Mouse (Mus musculus) cerebellum, postnatal 4 days (tissue): ENCODE measurements around the gene Cd244a.

Source experiments
- DNase-seq, 2 experiments: peaks; one replicate each; pipeline ENCODE4 v3.0.0; 2022; ENCODE audit warnings: low spot score in 2 of 2, mixed read lengths in 1 of 2

The Cd244a gene

DNA sequence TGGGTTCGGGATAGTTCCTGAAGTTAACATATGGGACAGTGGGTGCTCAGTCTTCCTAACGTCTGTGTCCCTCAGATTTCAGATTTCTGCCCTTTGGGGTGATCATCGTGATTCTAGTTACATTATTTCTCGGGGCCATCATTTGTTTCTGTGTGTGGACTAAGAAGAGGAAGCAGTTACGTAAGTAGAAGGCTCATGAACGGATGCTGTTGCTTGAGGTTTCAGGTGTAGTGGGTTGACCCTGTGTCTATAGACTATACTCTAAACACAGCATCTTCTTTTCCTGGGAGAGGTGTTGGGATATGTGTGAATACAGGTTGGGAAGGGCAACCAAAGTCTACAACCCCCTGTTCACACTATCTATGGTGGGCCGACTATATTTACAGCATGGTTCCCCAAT, 18.2 kb downstream of the Cd244a start:
- DNase-seq, result no peak

DNA sequence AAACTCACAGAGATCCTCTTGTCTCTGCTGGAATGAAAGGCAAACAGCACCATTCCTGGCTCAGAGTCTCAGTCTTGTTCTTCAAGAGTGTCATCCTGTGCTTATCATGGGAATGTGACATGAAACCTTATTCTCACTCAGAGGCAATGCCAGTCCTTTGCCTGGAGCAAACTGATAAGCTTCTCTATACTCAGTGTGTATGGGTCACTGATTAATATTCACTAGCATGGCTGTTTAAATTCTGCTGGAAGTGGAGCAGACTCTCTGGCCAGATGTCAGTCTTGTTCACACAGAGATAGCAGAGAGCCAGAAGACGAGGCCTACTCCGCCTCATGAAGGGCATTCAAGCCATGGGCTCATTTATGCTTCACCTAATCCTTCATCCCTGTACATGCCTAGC, 25.6 kb downstream of the Cd244a start:
- DNase-seq, result no peak

DNA sequence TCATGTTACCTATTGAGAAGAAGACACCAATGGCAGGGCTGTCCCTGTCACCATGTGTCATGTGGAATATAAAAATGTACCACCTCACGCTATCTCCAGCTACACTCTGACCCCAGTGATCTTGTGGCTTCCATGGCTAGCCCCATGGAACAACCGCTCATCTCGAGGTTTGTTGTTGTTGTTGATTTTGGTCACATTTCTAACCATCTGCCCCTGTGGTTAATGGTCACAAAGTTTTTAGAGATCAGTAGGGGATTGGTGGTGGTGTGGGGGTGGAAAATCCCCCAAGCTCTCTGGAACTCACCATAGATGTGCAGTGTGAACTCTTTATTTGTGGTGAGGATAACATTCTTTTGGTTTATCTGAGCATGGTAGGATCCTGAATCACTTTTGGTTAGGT, 45.7 kb downstream of the Cd244a start:
- no peak for DNase-seq

DNA sequence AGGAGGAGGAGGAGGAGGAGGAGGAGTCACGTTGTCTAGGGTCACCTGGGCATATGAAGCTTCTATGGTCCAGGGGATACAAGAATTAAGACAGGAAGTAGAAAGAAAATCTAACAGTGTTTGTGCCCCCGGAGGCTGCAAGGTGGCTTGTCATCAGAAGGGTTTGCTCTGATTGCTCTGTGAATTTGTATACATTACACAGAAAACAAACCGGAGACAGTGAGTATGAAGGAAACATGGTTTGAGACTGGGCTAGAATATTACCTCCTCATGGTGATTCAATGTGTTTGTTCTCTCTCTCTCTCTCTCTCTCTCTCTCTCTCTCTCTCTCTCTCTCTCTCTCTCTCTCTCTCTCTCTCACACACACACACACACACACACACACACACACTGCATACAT, 47.7 kb downstream of the Cd244a start:
- no peak for DNase-seq

DNA sequence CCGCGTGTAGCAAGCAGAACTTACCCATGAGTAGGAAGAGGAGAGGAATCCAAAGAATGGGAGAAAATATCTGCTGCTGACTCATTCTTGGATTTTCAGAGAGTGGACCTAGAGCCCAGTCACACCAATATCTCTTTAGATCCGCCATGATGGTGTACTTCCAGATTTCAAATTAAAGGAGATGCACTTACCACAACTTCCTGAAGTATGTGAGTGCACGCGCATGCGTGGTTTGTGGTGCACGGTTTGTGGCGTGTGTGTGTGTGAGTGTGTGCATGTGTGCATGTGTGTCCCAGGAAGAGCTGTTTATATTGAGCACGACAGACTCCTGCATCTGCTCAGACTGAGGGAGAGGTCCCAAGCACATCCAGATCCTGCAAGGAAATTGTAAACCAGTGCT, 48.2 kb downstream of the Cd244a start, which contains the start of gene Ly9:
Gene Ly9, minus strand, starts transcription at position 235 of the 400 bp plus-strand sequence.
- DNase-seq, result no peak

DNA sequence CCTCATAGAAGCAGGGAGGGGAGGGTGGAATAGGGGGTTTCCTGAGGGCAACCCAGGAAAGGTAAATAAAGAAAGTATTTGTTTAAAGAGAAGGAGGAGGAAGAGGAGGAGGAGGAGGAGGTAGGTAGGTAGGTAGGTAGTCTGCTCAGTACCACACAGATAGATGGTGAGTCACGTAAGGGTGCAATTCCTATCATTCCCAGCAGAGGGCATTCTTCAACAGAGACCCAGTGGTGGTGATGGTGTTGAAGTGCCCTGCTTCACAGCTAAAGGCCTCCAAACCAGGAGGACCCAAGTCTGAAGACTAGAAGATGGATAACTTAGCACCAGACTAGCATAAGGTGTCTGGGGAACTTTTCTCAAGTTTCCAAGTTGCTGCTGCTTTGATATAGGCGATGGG, 51.0 kb downstream of the Cd244a start:
- no peak for DNase-seq

DNA sequence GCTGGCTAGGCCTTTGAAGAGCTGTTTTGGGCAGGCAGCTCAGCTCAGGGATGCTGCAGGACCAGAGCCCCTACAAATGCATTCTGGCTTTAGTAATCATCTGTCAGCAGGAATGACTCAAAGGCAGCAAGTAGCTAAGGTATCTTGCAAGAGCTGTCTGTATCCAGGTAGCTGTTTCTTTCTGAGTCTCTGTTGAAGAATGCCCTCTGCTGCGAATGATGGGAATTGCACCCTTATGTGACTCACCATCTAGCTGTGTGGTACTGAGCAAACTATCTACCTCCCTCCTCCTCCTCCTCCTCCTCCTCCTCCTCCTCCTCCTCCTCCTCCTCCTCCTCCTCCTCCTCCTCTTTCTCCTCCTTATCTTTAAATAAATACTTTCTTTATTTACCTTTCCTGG, 51.8 kb downstream of the Cd244a start:
- DNase-seq, result no peak

DNA sequence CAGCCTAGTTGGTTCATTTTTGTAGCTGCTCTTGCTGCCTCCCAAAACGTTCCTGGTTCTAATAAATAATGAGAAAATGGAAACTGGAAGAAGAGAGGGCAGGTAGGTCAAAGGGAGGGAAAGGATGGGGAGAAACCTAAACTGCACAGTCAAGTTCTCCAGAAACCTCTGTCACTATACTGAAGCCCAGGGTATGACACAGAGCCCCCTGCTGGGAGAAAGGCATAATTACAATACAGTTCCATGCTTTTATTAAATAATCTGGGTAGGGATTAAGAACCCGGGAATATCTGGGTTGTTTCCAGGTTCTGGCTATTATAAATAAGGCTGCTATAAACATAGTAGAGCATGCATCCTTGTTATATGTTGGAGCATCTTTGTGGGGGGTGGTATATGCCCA, 55.0 kb downstream of the Cd244a start:
- DNase-seq, result no peak

DNA sequence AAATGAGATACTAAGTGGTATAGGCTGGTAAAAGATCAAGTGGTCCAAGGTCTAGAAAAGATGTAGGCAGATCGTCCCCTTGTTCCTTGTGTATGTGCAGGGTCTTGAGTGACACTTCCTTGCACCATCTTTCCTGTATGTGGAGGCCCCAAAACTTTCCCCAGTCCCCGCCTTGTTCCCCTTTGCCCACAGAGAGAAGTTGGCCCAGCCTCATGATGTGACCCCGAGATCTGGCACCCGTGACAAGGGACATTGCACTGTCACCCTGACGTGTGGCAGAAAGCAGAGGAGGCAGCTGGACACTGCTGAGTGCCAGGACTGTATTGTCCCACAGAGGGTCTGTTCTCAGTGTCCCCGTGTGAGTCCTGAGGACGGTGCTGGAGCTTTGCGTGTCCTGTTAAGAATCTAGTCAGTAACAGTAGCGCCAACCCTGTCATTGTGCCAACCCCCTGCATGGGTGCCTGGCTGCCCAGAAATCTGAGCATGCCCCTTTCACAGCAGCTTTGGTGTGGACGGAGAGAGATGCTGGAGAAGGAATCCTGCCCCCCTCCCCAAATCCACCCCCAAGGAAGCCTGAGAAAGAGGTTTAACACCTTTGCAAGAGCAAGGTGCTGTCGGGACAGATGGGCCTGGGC, 58.0 kb downstream of the Cd244a start:
- peak in 1 of 2 experiments; percentile 35 for DNase-seq

DNA sequence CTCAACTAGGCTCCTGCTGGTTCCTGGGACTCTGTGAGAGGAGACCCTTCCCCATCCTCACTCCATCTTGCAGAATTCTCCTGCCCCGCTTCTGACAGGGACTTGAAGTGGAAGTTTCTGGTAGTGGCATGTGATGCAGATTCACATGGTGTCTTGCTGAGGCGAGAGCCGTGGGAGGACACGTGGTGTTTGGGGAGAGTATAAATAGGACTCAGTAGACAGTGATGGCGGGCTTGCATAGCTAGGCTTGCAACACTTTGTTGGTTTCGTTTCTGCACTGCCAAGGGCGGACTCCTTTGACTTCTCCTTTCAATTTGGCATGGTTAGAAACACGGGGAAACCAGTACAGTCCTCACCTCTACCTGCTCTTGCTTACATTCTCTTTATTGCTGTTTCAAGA, 60.0 kb downstream of the Cd244a start:
- no peak for DNase-seq

DNA sequence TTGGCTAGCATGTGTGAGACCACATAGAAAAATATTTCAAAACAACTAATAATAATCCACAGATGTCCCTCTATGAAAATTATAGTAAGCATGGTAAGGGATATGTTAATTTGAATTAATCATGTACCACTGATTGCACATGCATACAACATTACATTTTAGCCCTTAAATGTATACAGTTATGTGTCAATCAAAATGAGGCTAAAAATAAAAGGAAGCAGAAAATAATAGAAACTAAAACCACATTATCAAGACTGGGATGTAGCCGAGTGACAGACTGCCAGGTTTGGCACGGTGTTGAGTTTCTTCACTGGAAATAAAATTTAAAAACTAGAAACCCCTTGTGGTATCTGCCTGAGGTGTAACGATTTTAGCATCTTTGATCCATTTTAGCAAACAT, 60.7 kb downstream of the Cd244a start:
- no peak for DNase-seq

DNA sequence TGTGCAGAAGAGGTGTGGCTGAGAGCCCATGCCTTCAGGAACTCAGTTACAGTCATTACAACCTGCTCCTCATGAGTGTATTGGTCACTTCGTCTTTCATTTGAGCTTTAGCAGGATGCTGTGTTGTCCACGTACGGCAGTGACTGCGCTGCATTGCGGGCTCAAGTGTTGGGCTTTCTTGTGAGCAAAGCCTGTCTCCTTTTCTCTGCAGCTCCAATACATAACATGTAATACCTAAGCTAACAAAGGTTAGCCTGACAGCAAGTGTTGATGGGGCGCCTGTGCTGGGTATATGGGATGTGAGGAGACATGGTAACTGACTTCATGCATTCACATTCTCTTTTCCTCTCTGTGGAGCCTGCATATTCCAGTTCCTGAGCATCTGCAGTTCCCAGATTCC, 61.1 kb downstream of the Cd244a start:
- DNase-seq, result no peak

DNA sequence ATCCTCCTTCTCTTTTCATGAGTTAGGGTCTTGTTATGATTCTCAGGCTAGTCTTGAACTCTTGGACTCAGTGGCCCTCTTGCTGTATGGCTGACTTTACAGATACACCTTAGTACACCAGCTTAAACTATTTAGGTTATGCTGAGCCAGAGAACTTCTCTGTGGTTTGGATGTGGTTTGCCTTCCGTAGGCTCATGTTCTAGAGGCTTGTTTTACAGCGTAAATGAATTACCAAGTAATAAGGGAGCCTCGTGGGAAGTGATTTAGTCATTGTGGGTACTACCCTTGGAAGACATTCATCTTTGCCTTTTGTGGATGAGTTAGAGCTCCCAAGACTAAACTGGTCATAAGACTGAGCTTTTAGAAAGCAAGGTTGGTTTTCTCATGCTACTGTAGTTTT, 68.8 kb downstream of the Cd244a start:
- no peak for DNase-seq

DNA sequence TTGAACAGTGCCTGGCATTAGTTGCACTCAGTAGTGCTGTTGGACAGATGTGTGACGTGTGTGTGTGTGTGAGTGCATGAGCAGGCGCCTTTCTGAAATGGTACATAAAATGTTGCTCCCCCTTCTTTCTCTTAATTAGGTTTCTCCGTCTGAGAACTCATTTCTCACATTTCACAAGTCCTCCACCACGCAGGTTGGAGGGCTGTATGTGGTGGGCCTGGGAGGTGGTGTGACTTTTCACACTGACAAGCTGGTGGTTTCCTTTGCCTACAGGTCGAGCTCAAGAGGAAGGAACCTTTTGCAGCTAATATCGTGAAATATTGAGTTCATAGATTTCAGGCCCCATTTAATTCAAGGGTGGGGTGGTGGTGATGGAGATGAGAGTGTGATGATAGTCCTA, 70.2 kb downstream of the Cd244a start:
- DNase-seq, result no peak

DNA sequence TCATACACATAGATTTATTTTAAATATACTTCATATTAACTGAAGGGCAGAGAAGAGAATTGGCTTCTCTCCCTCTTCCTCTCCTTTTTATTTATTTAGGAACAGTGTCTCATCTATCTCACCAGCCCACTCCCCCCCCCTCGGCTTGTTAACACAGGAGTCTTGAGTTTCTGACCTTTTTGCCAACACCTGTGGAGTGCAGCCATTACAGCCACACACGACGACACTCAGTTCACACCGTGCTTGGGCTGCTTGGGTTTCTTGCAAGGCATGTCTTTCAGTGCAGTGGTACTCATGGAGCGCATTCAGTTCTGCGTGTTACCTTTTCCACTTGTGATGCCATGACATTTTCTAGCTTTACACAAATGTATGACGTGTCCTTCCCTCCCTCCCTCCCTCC, 71.0 kb downstream of the Cd244a start:
- no peak for DNase-seq

DNA sequence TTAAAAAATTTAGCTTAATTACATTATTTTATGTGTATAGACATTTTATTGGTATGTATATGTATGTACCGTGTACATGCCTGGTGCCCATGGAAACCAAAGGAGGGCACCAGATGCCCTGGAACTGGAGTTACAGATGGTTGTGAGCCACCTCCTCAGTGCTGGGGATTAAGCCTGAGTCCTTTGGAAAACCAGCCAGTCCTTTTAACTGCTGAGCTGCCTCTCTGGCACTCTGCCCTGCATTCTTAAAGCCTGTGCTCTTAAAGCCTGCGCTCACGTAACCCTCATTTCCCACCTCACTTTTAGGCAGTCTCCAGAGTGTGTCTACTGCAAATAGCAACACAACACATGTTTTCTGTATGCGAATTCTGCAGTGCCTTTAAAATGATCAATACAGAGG, 71.9 kb downstream of the Cd244a start:
- DNase-seq, result no peak

DNA sequence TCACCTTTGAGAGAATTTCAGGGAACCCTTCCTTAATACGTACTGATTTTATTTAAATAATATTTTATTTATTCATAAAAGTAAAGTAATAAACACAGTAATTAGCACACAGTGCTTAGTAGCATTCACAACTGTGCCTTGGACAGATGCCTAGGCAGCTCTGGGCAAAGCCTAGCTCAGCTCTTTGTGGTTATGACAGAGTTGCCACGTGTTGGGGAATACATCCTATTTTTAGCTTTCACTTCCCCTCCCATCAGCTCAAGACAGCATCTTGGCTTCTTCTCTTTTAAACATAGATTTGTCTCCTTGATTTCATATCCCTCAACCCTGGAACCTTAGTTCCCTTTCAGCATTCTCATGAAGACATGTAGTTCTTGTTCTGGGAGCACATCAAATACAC, 72.5 kb downstream of the Cd244a start:
- no peak for DNase-seq

DNA sequence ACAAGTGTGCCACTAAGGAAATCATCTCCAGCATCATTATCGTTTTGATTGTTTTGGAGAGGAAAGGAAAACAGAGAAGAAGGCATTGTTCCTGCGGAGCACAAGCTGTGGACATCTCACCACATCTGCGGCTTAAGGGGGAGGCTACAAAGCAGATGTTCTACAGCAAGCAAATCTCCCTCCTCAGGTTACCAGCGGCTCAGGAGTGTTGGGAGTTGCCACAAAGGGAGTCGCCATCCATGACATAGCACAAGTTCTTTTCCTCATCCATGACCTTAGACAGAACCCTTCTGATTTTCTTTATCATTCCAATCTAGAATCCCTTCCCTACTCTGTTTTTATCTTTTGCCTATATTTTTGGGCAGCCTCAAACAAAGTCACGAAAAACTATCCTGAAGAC, 76.7 kb downstream of the Cd244a start:
- no peak for DNase-seq

DNA sequence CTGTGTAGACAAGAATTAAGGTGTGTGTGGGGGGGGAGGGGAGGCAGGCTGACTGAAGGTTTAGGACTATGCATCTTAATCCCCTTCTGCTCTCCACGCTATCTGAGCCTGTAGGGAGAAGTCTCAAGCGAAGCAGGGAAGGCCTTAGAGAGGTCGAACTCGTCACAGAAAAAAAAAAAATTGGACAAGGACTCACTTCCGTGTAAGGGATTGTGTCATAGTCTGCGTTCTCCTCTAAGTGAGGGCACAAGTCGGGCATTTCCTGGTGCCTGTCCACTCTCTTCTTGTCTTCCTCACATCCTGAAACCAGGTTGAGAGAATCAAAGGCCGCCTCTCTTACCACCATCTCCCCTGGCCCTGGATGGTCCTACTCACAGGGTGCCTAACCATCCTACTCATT, 78.1 kb downstream of the Cd244a start:
- no peak for DNase-seq

DNA sequence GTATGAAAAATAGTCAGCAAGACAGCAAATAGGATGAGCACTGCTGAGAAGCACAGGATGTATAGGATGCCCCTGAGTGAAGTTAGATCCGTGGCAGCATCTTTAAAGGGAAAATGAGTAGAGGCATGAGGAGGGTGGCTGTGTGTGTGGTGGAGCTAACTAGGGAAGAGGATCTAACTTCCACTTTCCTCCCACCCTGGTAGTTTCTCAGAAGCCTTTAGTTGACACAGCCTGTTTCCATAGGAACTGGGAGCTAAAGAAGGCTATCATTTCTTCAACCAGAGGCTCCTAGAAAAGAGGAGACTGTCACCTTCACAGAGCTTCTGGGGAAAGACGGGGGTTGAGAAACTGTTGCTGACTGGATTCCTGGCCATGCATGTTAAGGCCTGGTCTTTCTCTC, 79.7 kb downstream of the Cd244a start:
- DNase-seq, result no peak

DNA sequence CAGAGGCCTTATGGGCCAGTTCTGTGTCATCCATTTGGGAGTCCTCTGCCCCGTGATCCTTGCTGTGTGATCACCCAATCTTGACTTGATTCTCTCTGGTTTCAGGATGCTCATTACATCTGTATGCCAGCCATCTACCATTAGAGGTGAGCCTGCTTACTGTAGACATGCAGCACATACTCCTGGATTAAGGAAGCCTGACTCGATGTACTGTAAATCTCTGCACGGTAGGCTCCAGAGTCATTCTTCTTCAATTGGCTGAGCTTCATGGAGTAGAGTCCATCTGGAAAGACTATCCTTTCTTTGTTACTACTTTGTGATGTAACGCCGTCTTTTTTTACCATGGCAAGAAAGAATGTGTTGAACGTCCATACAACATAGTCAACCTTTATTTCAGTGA, 81.8 kb downstream of the Cd244a start:
- DNase-seq, result no peak

DNA sequence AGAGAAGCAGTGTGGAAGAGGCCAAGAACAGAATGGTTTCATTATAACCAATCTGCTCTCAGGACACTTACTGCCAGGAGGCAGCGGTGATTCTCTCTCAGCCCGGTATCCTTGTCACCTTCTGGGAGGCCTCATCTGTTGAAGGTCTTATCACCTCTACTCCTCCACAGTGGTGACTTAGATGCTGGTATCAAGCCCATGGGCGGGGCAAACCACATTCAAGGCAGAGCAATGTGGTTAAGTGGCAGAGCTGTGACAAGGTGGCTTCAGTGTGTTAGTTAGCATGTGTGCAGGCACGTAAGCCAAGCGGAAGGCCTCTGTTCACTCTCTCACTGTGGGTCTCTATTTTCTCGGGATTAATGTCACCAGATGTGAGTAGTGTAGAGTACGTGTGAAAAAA, 84.6 kb downstream of the Cd244a start:
- no peak for DNase-seq

DNA sequence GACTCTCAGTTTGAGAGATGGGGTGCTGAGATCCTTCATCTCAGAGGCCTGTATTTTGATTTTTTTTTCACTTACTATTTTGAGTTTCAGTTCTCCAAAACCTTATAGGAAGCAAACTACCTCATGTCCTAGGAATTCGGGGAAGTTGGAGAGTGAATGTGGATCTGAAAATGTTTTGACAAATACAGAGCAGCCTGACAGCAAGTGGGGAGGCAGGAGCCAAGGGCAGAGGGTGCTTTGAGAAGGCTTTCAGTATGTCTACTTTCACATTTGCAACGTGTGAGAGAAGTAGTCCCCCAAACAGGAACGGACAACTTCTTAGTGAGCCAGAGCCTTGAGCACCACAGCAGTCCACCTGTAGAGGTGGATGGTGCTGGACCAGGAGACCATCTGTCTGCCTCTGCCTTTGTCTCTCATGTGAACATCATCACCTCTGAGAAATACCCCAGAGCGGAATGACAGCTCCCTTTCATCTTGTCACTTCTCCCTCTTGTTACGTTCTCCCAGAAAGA, 87.5 kb downstream of the Cd244a start:
- no peak for DNase-seq

DNA sequence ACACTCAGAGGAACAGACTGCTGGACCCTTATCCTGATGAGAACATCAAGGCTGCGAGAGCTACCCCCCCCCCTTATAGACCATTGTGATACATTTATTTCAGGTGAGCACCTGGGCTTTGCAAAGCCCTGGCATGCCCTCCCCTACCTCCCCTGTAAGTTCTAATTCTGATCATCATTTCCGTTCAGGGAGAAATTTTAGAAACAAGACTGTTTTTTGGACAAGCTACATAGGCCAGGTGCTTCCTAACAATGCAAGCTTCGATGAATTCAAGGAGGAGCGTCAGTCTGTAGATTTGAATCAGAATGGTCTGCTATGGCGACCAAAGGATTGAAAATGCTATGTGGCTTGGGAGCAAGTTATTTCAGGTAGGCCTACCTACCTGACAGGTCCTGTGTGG, 88.7 kb downstream of the Cd244a start:
- DNase-seq, result no peak
